In the genomic region with DNA sequence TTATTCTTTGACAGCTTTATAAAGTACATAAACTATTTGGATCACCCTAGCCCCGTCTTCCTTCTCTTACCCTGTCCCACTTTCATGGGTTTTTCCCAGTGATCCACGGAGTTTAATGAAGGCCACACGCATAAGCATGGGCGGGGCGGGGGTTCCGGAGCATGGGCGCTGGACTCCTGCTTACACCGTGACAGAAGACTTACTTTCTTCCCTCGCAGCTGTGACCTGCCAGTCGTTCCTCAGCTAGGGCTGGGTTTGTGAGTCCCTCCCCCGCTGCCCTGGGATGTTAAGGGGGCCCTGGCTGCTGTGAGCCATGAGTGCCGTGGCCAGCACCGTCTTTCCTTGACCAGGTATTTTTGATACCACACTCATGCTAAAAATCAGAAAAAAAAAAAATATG, we compare ENCODE assay signal across 19 mouse cellular contexts. TPM values are rescaled to one million over a fixed set of nuclear protein-coding genes. Genes with fewer than 3 reads are reported as not detected.
DNase-seq lines count a peak whose midpoint lies in the region; ATAC-seq and TF ChIP-seq lines count a peak whose summit lies in the region.
"Had no signal": no experiment of that assay in that cellular context is flagged by ENCODE, and none has a peak within 500 bp of the region (broad histone marks: within the 10 kb centered on the region; RNA-seq: fewer than 3 reads in every experiment).

No protein-coding gene starts in this region.

- DNase-seq in kidney, adult 11 months = no peak
- DNase-seq in thymus, adult 18-20 months = peak; percentile 17 to 36
- DNase-seq in thymus, postnatal 10 days (ENCODE audit: low spot score in 2 of 2) = no peak
- no peak for DNase-seq in liver, postnatal 0 days
- DNase-seq in gastrocnemius, adult 18-20 months (ENCODE audit: low spot score) = no peak
- no peak for DNase-seq in ovary, postnatal 36 days (ENCODE audit: low spot score)
- DNase-seq: adrenal gland, postnatal 14 days had no signal

- WGBS in kidney, embryonic 15.5 days = 19% methylated on average over 13 of the region's 13 CpGs
- WGBS in liver, postnatal 0 days (ENCODE audit: insufficient replicate concordance) = 58% methylated on average over 13 of the region's 13 CpGs

- H3K27me3 ChIP-seq in kidney, embryonic 15.5 days = no peaks in the 10 kb centered on the region
- H3K27me3 ChIP-seq in liver, postnatal 0 days (ENCODE audit: insufficient read depth, low read length) = no peaks in the 10 kb centered on the region
- H3K27me3 ChIP-seq: embryonic facial prominence, embryonic 15.5 days; forebrain, embryonic 12.5 days; liver, embryonic 15.5 days; midbrain, embryonic 15.5 days; neural tube, embryonic 13.5 days had no signal

- peaks cover 26% of the 10 kb centered on the region for H3K4me1 ChIP-seq in kidney, embryonic 15.5 days
- peaks cover 10% of the 10 kb centered on the region for H3K4me1 ChIP-seq in liver, postnatal 0 days (ENCODE audit: insufficient read depth)
- H3K4me1 ChIP-seq: embryonic facial prominence, embryonic 15.5 days; forebrain, embryonic 12.5 days; midbrain, embryonic 15.5 days; neural tube, embryonic 13.5 days had no signal

- H3K9me3 ChIP-seq in kidney, embryonic 15.5 days (replicated peaks) = no peaks in the 10 kb centered on the region
- H3K9me3 ChIP-seq in liver, postnatal 0 days (ENCODE audit: low read length) = no peaks in the 10 kb centered on the region
- H3K9me3 ChIP-seq: embryonic facial prominence, embryonic 15.5 days; forebrain, embryonic 12.5 days; liver, embryonic 15.5 days; midbrain, embryonic 15.5 days; neural tube, embryonic 13.5 days had no signal

- peak overlapping the region; percentile 40 for H3K4me2 ChIP-seq in kidney, embryonic 15.5 days
- H3K4me2 ChIP-seq in liver, postnatal 0 days (ENCODE audit: low read depth, low read length) = no peak overlapping the region
- H3K4me2 ChIP-seq: embryonic facial prominence, embryonic 15.5 days; forebrain, embryonic 12.5 days; midbrain, embryonic 15.5 days; neural tube, embryonic 13.5 days had no signal

- TF ChIP-seq EP300 in liver, postnatal 0 days (IDR thresholded peaks at IDR 0.05; ENCODE audit: low read depth) = no peak

- peak overlapping the region; percentile 45; the same call in 1 of the 2 replicates for H3K27ac ChIP-seq in kidney, embryonic 15.5 days
- peak overlapping the region; percentile 74 for H3K27ac ChIP-seq in liver, postnatal 0 days (ENCODE audit: low read depth)
- H3K27ac ChIP-seq: forebrain, embryonic 12.5 days; midbrain, embryonic 15.5 days; neural tube, embryonic 13.5 days had no signal

- H3K36me3 ChIP-seq in kidney, embryonic 15.5 days = peaks cover 20% of the 10 kb centered on the region
- peaks cover 2% of the 10 kb centered on the region; the same call in 1 of the 2 replicates for H3K36me3 ChIP-seq in liver, postnatal 0 days (replicated peaks; ENCODE audit: insufficient read depth, low read length)
- H3K36me3 ChIP-seq: midbrain, embryonic 15.5 days had no signal

- no peak for TF ChIP-seq CTCF in liver, postnatal 0 days (IDR thresholded peaks at IDR 0.05; ENCODE audit: low read depth)

- H3K9ac ChIP-seq in kidney, embryonic 15.5 days = no peak overlapping the region
- H3K9ac ChIP-seq in liver, postnatal 0 days (replicated peaks) = no peak overlapping the region
- H3K9ac ChIP-seq: embryonic facial prominence, embryonic 15.5 days; forebrain, embryonic 12.5 days; liver, embryonic 15.5 days; midbrain, embryonic 15.5 days; neural tube, embryonic 13.5 days had no signal

- H3K4me3 ChIP-seq in kidney, embryonic 15.5 days (replicated peaks) = no peak overlapping the region
- no peak overlapping the region for H3K4me3 ChIP-seq in liver, postnatal 0 days (ENCODE audit: low read depth, low read length)
- H3K4me3 ChIP-seq: embryonic facial prominence, embryonic 15.5 days; forebrain, embryonic 12.5 days; liver, embryonic 15.5 days; midbrain, embryonic 15.5 days; neural tube, embryonic 13.5 days had no signal

- ATAC-seq in kidney, embryonic 15.5 days (replicated peaks; ENCODE audit: low FRiP score) = peak; percentile 78
- no peak for ATAC-seq in liver, postnatal 0 days
- ATAC-seq: midbrain, embryonic 15.5 days had no signal

RNA-seq across cellular contexts. Expression of a gene that starts 21.7 kb away (rescaled TPM):
- not detected in 2 replicates for polyA plus RNA-seq in kidney, embryonic 15.5 days (2015; fragmentation: Nextera tagmentation; extraction: Ambion mirVana)
- polyA plus RNA-seq in liver, postnatal 0 days (2015; fragmentation: Nextera tagmentation; extraction: Ambion mirVana) = not detected in 2 replicates
- not detected for total RNA-seq in gastrocnemius, adult 18-20 months (2021)
- total RNA-seq: adrenal gland, postnatal 14 days; heart, adult 18-20 months; heart, postnatal 14 days; left cerebral cortex, adult 18-20 months; MEL had no signal
- polyA plus RNA-seq: embryonic facial prominence, embryonic 15.5 days; forebrain, embryonic 12.5 days; liver, embryonic 15.5 days; midbrain, embryonic 15.5 days; neural tube, embryonic 13.5 days; stomach, embryonic 14.5 days; urinary bladder, adult 2 months had no signal

RNA-seq across cellular contexts. Expression of a gene that starts 47.8 kb away (rescaled TPM):
- 4.1 and 4.9 TPM in 2 replicates for polyA plus RNA-seq in kidney, embryonic 15.5 days (2015; fragmentation: Nextera tagmentation; extraction: Ambion mirVana)
- 0.94 and 0.95 TPM in 2 replicates for polyA plus RNA-seq in liver, postnatal 0 days (2015; fragmentation: Nextera tagmentation; extraction: Ambion mirVana)
- under 1 TPM in 1 of 2 experiments, not detected in 1; 0.40 TPM for total RNA-seq in gastrocnemius, adult 18-20 months (2021)

Comparison
In these comparisons a context has a peak if more than half of its experiments do, and no peak if none do; other contexts are left out.
1. DNase-seq: peak in thymus, adult 18-20 months (2 of 2); none in kidney, adult 11 months (single experiment), thymus, postnatal 10 days (0 of 2), liver, postnatal 0 days (single experiment), gastrocnemius, adult 18-20 months (single experiment) and ovary, postnatal 36 days (single experiment).